Mouse (Mus musculus): ENCODE data around the gene Klc2. TPM values are rescaled to one million over a fixed set of nuclear protein-coding genes. Genes with fewer than 3 reads are reported as not detected.

Klc2 gene
- polyA plus RNA-seq, 1 experiment from 2014 or later, result 24.8 TPM

- peak within 1 kb of the TSS; percentile 76 for H3K9ac ChIP-seq
- peak within 1 kb of the TSS; percentile 62 for H3K4me3 ChIP-seq (ENCODE audit: low read depth, low read length)
- TF ChIP-seq CTCF (IDR thresholded peaks at IDR 0.05; ENCODE audit: low read depth), result no peak
- 1% methylated on average over 56 of the region's 56 CpGs for WGBS
- ATAC-seq (ENCODE audit: insufficient read depth) (peak; percentile 74), DNase-seq (peak; percentile 92)
- peak within 1 kb of the TSS; percentile 77 for H3K4me2 ChIP-seq
- H3K4me1 ChIP-seq (ENCODE audit: insufficient read depth), result peaks cover 27% of the 10 kb centered on the region
- H3K27ac ChIP-seq (ENCODE audit: low read depth), result peak within 1 kb of the TSS; percentile 95
- H3K9me3 ChIP-seq (ENCODE audit: low read depth, low read length), result no peaks in the 10 kb centered on the region
- peaks cover 32% of the 10 kb centered on the region; the same call in 1 of the 2 replicates for H3K27me3 ChIP-seq (ENCODE audit: insufficient read depth, low read length)
- no peaks in the 10 kb centered on the region for H3K36me3 ChIP-seq (ENCODE audit: insufficient read depth)
Observed at GRCm38 (mm10) chr19:5067867-5068569, 50.3 kb downstream of the Klc2 start, which contains the start of gene Cd248. Cd248 (plus strand) TSS chr19:5068078.

DNA sequence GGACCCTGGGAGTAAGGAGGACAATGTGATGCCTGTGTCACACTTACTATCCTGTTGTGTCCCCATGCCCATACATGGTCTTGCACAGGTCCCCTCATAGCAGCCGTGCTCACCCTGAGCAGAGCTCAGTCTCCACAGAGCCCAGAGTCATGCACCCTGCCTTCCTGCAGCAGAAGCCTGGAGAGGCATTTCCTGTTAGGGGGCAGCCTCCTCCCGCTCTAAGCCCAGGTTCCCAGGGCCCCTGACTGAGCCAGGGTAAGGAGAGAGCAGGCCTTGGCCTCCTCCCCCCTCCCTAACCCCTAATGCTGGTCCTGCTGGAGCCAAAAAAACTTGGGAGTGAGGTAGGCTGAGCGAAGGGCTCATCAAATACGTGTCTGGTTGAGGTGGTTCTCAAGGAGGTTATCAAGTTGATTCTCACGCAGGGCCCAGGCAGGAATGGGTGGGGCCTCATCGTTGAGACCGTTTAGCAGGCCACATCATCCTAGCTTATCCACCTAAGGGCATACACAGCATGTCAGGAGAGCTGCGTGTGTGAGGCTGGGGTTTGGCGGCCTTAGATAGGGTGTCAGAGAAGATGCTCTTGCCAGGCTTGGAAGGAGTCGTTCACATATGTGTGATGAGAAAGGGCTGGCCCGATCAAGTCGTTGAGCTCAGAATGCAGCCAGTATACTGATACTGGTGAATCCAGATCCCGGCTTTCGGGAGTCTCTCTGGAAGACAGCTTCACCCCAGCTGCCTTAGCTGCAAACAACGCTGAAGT, 51.1 kb downstream of the Klc2 start:
- no peaks in the 10 kb centered on the region for H3K9me3 ChIP-seq (ENCODE audit: low read depth, low read length)
- peak overlapping the region; percentile 77 for H3K4me2 ChIP-seq
- H3K36me3 ChIP-seq (ENCODE audit: insufficient read depth), result no peaks in the 10 kb centered on the region
- no peak for TF ChIP-seq CTCF (IDR thresholded peaks at IDR 0.05; ENCODE audit: low read depth)
- H3K27me3 ChIP-seq (ENCODE audit: insufficient read depth, low read length), result peaks cover 32% of the 10 kb centered on the region; the same call in 1 of the 2 replicates
- ATAC-seq (ENCODE audit: insufficient read depth), result peak; percentile 2
- DNase-seq, result peak; percentile 77
- peak overlapping the region; percentile 62 for H3K4me3 ChIP-seq (ENCODE audit: low read depth, low read length)
- peak overlapping the region; percentile 95 for H3K27ac ChIP-seq (ENCODE audit: low read depth)
- H3K9ac ChIP-seq, result peak overlapping the region; percentile 76
- H3K4me1 ChIP-seq (ENCODE audit: insufficient read depth), result peaks cover 27% of the 10 kb centered on the region
- WGBS, result 4% methylated on average over 15 of the region's 15 CpGs

- TF ChIP-seq CTCF (IDR thresholded peaks at IDR 0.05; ENCODE audit: low read depth), result no peak
- ATAC-seq (ENCODE audit: insufficient read depth) (no peak), DNase-seq (peak; percentile 69)
- H3K4me2 ChIP-seq, result 0 out of 2 replicates have a peak overlapping the region, but pooled peaks have one; percentile 10
- WGBS, result 27% methylated on average over 7 of the region's 7 CpGs
- no peak overlapping the region for H3K9ac ChIP-seq
- H3K9me3 ChIP-seq (ENCODE audit: low read depth, low read length), result no peaks in the 10 kb centered on the region
- peak overlapping the region; percentile 2; the same call in 1 of the 2 replicates for H3K27ac ChIP-seq (ENCODE audit: low read depth)
- peaks cover 24% of the 10 kb centered on the region; the same call in 1 of the 2 replicates for H3K27me3 ChIP-seq (ENCODE audit: insufficient read depth, low read length)
- no peaks in the 10 kb centered on the region for H3K36me3 ChIP-seq (ENCODE audit: insufficient read depth)
- peaks cover 36% of the 10 kb centered on the region for H3K4me1 ChIP-seq (ENCODE audit: insufficient read depth)
- no peak overlapping the region for H3K4me3 ChIP-seq (ENCODE audit: low read depth, low read length)
Observed at GRCm38 (mm10) chr19:5065104-5065503, 53.3 kb downstream of the Klc2 start.

DNA sequence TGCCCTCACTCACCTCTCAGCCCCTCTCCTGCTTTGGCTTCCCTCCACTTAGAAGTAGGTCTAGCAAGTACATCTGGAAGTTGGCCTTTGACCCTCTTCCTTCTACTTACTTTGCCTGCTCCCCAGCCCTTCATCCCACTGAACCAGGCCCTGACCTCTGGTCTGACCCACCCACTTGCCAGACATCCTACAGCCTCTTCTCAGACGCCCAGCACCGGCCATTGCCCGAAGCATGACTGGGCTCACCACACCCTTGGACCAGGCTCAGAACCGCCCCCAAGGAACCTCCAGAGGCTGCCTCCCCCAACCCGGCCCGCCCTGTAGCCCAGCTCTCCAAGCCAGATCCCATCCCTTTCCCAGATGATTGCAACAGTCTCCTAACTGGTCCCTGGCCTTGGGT, 55.9 kb downstream of the Klc2 start:
- Histone ChIP-seq H3K4me3 (ENCODE audit: low read depth, low read length) (no peak overlapping the region), H3K4me2 (no peak overlapping the region), H3K27me3 (ENCODE audit: insufficient read depth, low read length) (peaks cover 7% of the 10 kb centered on the region; the same call in 1 of the 2 replicates), H3K9me3 (ENCODE audit: low read depth, low read length) (no peaks in the 10 kb centered on the region), H3K9ac (no peak overlapping the region), H3K27ac (ENCODE audit: low read depth) (no peak overlapping the region), H3K4me1 (ENCODE audit: insufficient read depth) (peaks cover 53% of the 10 kb centered on the region), H3K36me3 (ENCODE audit: insufficient read depth) (no peaks in the 10 kb centered on the region)
- ATAC-seq (ENCODE audit: insufficient read depth) (no peak), DNase-seq (no peak)
- no peak for TF ChIP-seq CTCF (IDR thresholded peaks at IDR 0.05; ENCODE audit: low read depth)
- 68% methylated on average over 6 of the region's 6 CpGs for WGBS

DNA sequence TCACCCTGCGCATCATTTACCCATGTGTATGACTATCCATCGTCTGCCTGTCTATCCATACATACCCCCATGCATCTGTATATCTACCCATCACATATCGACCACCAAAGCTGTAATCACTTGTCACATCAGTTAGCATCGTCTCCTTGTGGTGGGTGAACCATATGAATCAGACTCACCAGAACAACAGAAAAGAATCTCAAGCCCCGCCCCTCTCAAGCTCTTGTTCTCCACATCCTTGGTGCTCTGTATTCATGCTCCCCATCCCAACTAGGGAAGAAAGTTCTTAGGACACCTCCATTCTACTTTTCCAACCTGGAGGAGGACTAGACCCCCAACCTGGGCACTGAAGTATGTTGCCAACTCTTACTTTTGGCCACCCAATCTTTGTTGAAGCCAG, 56.3 kb downstream of the Klc2 start:
- no peak for ATAC-seq (ENCODE audit: insufficient read depth)
- Histone ChIP-seq H3K9me3 (ENCODE audit: low read depth, low read length) (no peaks in the 10 kb centered on the region), H3K4me1 (ENCODE audit: insufficient read depth) (peaks cover 50% of the 10 kb centered on the region), H3K4me3 (ENCODE audit: low read depth, low read length) (no peak overlapping the region), H3K9ac (no peak overlapping the region), H3K27ac (ENCODE audit: low read depth) (no peak overlapping the region), H3K36me3 (ENCODE audit: insufficient read depth) (no peaks in the 10 kb centered on the region), H3K27me3 (ENCODE audit: insufficient read depth, low read length) (peaks cover 3% of the 10 kb centered on the region; the same call in 1 of the 2 replicates), H3K4me2 (no peak overlapping the region)
- TF ChIP-seq CTCF (IDR thresholded peaks at IDR 0.05; ENCODE audit: low read depth), result no peak
- DNase-seq, result no peak
- 75% methylated on average over 5 of the region's 5 CpGs for WGBS

- peak; percentile 48 for ATAC-seq (ENCODE audit: insufficient read depth)
- no peaks in the 10 kb centered on the region for H3K9me3 ChIP-seq (ENCODE audit: low read depth, low read length)
- no peaks in the 10 kb centered on the region for H3K36me3 ChIP-seq (ENCODE audit: insufficient read depth)
- no peaks in the 10 kb centered on the region for H3K27me3 ChIP-seq (ENCODE audit: insufficient read depth, low read length)
- WGBS, result 22% methylated on average over 5 of the region's 5 CpGs
- no peak overlapping the region for H3K4me3 ChIP-seq (ENCODE audit: low read depth, low read length)
- no peak overlapping the region for H3K9ac ChIP-seq
- H3K4me1 ChIP-seq (ENCODE audit: insufficient read depth), result peaks cover 49% of the 10 kb centered on the region
- peak overlapping the region; percentile 25; the same call in 1 of the 2 replicates for H3K4me2 ChIP-seq
- H3K27ac ChIP-seq (ENCODE audit: low read depth), result peak overlapping the region; percentile 90
- DNase-seq, result peak; percentile 84
- TF ChIP-seq CTCF (IDR thresholded peaks at IDR 0.05; ENCODE audit: low read depth), result no peak
Observed at GRCm38 (mm10) chr19:5060365-5061330, 57.7 kb downstream of the Klc2 start.

All from lung, embryonic 14.5 days (tissue).